Mouse (Mus musculus) inflammation-experienced regulatory T-cells, adult 16 weeks (primary cell): ENCODE data around the gene Tsg101. TPM values are rescaled to one million over a fixed set of nuclear protein-coding genes. Genes with fewer than 3 reads are reported as not detected.

Experiments
- polyA plus RNA-seq: library from polyadenylated mRNA; unstranded; fragments of 100-300 nt; shearing (Covaris generic); gene quantifications from one replicate; pipeline ENCODE4 v1.2.1, GENCODE M21; 2017

Tsg101 gene
- 158 TPM for polyA plus RNA-seq

DNA sequence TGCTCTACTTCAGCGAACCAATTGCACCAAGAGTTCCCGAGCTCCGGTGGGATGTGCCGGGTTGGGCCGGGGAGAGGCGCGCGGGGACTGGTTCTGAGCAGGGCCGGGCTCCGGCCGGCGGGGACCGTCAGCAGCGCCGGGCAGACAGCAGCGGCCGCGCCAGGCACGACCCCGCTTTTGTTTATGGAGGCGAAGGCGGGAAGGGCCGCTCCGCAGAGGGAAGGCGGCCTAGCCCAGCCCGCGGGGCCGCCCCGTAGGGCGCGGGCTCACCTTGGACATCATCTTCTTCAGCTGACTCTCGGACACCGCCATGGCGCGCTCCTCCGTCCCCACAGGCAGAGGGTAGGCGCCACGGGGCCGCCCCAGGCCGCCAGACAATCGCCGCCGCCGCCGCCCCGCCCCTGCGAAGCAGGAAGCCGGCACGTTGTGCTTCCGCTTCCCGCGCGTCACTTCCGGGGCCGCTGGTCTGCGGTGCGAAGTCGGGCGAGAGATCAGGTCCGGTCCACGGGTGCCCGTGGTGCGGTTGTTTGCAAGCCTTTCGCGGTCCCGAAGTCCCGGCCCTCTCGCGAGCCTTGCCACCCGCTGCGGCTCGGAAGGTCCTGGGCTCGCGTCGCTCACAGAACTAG lies at the start of gene Tsg101:
TSS of gene Tsg101 (minus strand) at position 419 of the 626 bp plus-strand sequence.

DNA sequence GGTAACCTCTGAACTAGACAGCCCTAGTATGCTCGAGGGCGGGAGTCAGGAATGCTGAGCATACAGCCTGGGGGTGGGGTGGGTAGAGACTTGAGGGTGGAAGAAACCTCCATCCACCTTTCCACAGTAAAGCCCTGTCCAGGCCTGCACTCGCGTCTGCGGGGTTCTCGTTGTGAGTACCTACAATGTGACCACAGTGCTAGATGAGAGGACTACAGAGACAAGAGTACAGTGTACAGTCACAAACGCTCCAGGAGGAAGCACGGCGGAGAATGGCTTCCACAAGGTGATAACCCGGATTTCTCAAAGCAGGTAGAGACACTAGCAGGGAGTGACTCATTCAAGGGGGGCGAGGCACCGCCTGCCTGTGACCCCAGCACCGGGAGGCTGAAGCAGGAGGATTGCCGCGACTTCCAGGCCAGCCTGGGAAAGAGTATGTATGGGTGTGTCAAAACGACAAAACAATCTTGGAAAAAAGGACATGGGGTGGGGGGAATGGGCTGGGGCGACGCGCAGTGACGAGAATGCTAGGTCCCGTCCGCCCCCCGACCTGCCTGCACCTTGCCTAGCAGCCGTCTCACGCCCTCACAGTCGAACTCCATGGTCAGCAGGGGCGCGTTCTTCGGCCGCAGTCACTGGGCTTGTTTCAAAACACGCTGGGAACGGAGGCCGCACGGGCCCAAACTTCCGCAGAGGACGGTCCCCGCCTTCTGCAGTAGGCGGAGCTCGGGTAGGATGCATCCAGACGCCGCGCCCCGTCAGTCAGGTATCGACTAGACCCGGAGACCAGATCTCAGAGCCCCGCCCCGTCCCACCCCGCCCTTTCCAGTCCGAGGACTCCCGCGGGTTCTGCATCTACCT lies 38.3 kb upstream of the Tsg101 start, which contains the start of gene Uevld:
TSS of gene Uevld (minus strand) at position 697 of the 861 bp plus-strand sequence.

DNA sequence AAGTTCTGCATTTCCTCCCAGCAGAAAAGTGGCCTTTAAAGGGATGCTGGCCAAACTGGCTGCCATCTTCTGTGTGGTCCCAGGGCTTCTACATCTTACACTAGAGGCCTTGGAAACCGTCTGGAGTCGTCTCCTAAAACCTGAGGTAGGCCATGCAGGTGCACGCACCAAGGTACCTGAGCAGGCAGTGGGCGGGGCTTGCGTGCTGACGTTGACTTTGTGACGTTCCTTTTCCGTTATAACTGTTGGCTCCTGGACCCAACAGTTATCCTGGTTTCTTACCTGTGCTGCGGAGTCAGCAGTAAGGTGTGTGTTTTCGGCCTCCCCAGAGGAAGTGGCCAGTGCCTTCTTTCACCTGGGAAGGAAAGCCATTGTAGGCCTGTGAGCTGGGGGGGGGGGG lies 58.8 kb downstream of the Tsg101 start, which contains the start of gene Ldhc:
TSS of gene Ldhc (plus strand) at position 208 of the 400 bp plus-strand sequence.

DNA sequence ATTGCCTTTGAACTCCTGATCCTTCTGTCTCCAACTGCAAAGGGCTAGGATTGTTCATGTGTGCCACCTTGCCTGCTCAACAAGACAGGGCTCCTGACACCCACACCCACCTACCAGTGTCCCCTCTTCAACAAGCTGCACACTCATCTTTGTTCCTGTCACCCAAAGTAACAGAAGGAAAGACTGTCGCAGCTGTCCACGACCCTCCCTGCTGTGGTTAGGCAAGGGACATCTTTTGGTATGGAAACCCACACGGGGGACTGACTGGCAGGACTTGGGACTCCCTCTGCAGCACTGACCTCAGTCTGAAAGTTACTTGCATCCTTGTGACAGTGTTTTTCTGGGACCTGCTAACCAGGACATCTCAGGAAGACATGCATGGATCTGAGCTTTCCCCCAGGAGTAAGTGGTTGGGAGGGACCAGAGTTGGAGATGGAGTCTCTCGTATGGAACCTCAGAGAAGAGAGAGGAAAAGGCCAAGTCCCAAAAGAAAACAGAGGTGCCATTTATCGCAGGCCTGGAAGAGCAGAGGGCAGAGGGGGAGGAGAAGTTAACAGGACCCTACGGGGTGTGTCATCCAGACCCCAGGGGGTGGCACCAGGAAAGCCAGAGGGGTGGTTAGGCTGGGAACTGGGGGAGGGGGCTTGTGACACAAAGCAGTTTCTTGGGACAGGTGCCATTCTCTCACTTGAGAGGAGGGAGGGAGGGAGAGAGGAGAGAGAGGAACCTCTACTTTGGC lies 78.8 kb downstream of the Tsg101 start, which contains the start of gene Ldha:
TSS of gene Ldha (plus strand) at position 689 of the 739 bp plus-strand sequence.

Other genes starting within 250 kb of the Tsg101 start
- not detected for gene Tph1, start 247.4 kb downstream of the Tsg101 start, polyA plus RNA-seq
- 23.4 TPM for gene Saal1, start 209.3 kb downstream of the Tsg101 start, polyA plus RNA-seq
- not detected for gene Saa3, start 204.3 kb downstream of the Tsg101 start, polyA plus RNA-seq
- gene Saa4, start 187.4 kb downstream of the Tsg101 start, polyA plus RNA-seq: not detected
- gene Saa1, start 177.0 kb downstream of the Tsg101 start, polyA plus RNA-seq: not detected
- gene Saa2, start 168.2 kb downstream of the Tsg101 start, polyA plus RNA-seq: not detected
- 37.9 TPM for gene Hps5, start 123.9 kb downstream of the Tsg101 start, polyA plus RNA-seq
- 50.6 TPM for gene Gtf2h1, start 123.9 kb downstream of the Tsg101 start, polyA plus RNA-seq
- gene Ldha, start 78.5 kb downstream of the Tsg101 start, polyA plus RNA-seq: 1,236 TPM
- not detected for gene Ldhc, start 58.8 kb downstream of the Tsg101 start, polyA plus RNA-seq
- gene Uevld, start 38.6 kb upstream of the Tsg101 start, polyA plus RNA-seq: 9.8 TPM
- gene Gm9999, start 63.6 kb upstream of the Tsg101 start, polyA plus RNA-seq: not detected
- 54.6 TPM for gene Spty2d1, start 88.4 kb upstream of the Tsg101 start, polyA plus RNA-seq
- 9.9 TPM for gene Tmem86a, start 130.6 kb upstream of the Tsg101 start, polyA plus RNA-seq
- gene Ptpn5, start 213.7 kb upstream of the Tsg101 start, polyA plus RNA-seq: 23.5 TPM